In genomic region chr7:126263964-126264363, GRCm38 (mm10) we compare ENCODE assay signal across 24 mouse cellular contexts. TPM values are rescaled to one million over a fixed set of nuclear protein-coding genes. Genes with fewer than 3 reads are reported as not detected.
DNase-seq lines count a peak whose midpoint lies in the region; ATAC-seq lines count a peak whose summit lies in the region.
"Had no signal": no experiment of that assay in that cellular context is flagged by ENCODE, and none has a peak within 500 bp of the region (broad histone marks: within the 10 kb centered on the region; RNA-seq: fewer than 3 reads in every experiment).

No protein-coding gene starts in this region.

- 24% methylated on average over 7 of the region's 7 CpGs for WGBS in midbrain, embryonic 14.5 days
- WGBS in midbrain, embryonic 10.5 days = 29% methylated on average over 7 of the region's 7 CpGs
- 9% methylated on average over 7 of the region's 7 CpGs for WGBS in forebrain, embryonic 12.5 days
- 19% methylated on average over 7 of the region's 7 CpGs for WGBS in hindbrain, embryonic 14.5 days
- 24% methylated on average over 7 of the region's 7 CpGs for whole genome bisulfite sequencing in limb, embryonic 13.5 days

- H3K4me3 ChIP-seq in midbrain, embryonic 14.5 days (replicated peaks; ENCODE audit: low read depth, low read length) = no peak overlapping the region
- no peak overlapping the region for H3K4me3 ChIP-seq in midbrain, embryonic 10.5 days
- no peak overlapping the region for H3K4me3 ChIP-seq in forebrain, embryonic 12.5 days (replicated peaks)
- no peak overlapping the region for H3K4me3 ChIP-seq in hindbrain, embryonic 14.5 days (replicated peaks; ENCODE audit: low read length)
- no peak overlapping the region for H3K4me3 ChIP-seq in limb, embryonic 13.5 days
- H3K4me3 ChIP-seq: gastrocnemius, adult 2 months; heart, embryonic 15.5 days; intestine, embryonic 15.5 days; left cerebral cortex, adult 2 months had no signal

- H3K4me1 ChIP-seq in midbrain, embryonic 14.5 days (ENCODE audit: control insufficient read depth, insufficient read depth, low read length) = peaks cover 5% of the 10 kb centered on the region
- peaks cover 8% of the 10 kb centered on the region for H3K4me1 ChIP-seq in midbrain, embryonic 10.5 days
- H3K4me1 ChIP-seq in forebrain, embryonic 12.5 days = peaks cover 25% of the 10 kb centered on the region
- peaks cover 14% of the 10 kb centered on the region for H3K4me1 ChIP-seq in hindbrain, embryonic 14.5 days (replicated peaks; ENCODE audit: control insufficient read depth, insufficient read depth, low read length)
- peaks cover 13% of the 10 kb centered on the region for H3K4me1 ChIP-seq in limb, embryonic 13.5 days

- peak; percentile 37; the same call in 1 of the 2 replicates for ATAC-seq in midbrain, embryonic 14.5 days (ENCODE audit: low FRiP score, low TSS enrichment)
- peak; percentile 71; the same call in 1 of the 2 replicates for ATAC-seq in forebrain, embryonic 12.5 days (ENCODE audit: low FRiP score)
- ATAC-seq in hindbrain, embryonic 14.5 days (ENCODE audit: low FRiP score) = peak; percentile 49; the same call in 1 of the 2 replicates
- no peak for ATAC-seq in limb, embryonic 13.5 days (ENCODE audit: low FRiP score, low read depth)
- ATAC-seq: intestine, embryonic 15.5 days; liver, postnatal 0 days; lung, postnatal 0 days had no signal

- no peaks in the 10 kb centered on the region for H3K27me3 ChIP-seq in midbrain, embryonic 14.5 days (ENCODE audit: control insufficient read depth, insufficient read depth, low read length)
- H3K27me3 ChIP-seq in midbrain, embryonic 10.5 days (ENCODE audit: low read depth, poor library complexity, severe bottlenecking) = peaks cover 21% of the 10 kb centered on the region
- H3K27me3 ChIP-seq in forebrain, embryonic 12.5 days = peaks cover 45% of the 10 kb centered on the region
- no peaks in the 10 kb centered on the region; the same call in 1 of the 2 replicates for H3K27me3 ChIP-seq in hindbrain, embryonic 14.5 days (ENCODE audit: control insufficient read depth, insufficient read depth, low read length)
- H3K27me3 ChIP-seq in limb, embryonic 13.5 days = peaks cover 4% of the 10 kb centered on the region; the same call in 1 of the 2 replicates
- H3K27me3 ChIP-seq: intestine, embryonic 15.5 days had no signal

- DNase-seq in midbrain, embryonic 14.5 days = peak; percentile 48
- no peak for DNase-seq in midbrain, embryonic 10.5 days (ENCODE audit: low spot score)
- DNase-seq in hindbrain, embryonic 14.5 days (ENCODE audit: low spot score) = no peak
- no peak for DNase-seq in ovary, adult 18-20 months (ENCODE audit: low spot score)
- DNase-seq in heart, postnatal 25 days (ENCODE audit: low spot score) = no peak
- DNase-seq in thymus, postnatal 4 days = no peak
- DNase-seq: adrenal gland, postnatal 36 days; cerebellum, adult 11 months; cerebellum, adult 9-11 months; gastrocnemius, adult 2 months; heart, postnatal 4 days; kidney, postnatal 25 days; left cerebral cortex, postnatal 4 days; liver, postnatal 0 days; right cerebral cortex, adult 18-20 months; thymus, adult 18-20 months had no signal

- intact Hi-C loops in heart, postnatal 25 days (cut with DNase I) = loop anchor here (1.0 kb wide), 1 partner anchor 33 kb away; no protein-coding TSS in a partner anchor

- H3K27ac ChIP-seq in midbrain, embryonic 14.5 days (replicated peaks; ENCODE audit: low read depth, low read length) = no peak overlapping the region
- no peak overlapping the region for H3K27ac ChIP-seq in midbrain, embryonic 10.5 days (replicated peaks)
- peak overlapping the region; percentile 67 for H3K27ac ChIP-seq in forebrain, embryonic 12.5 days
- H3K27ac ChIP-seq in hindbrain, embryonic 14.5 days = no peak overlapping the region
- H3K27ac ChIP-seq in limb, embryonic 13.5 days = no peak overlapping the region
- H3K27ac ChIP-seq: gastrocnemius, adult 2 months; heart, embryonic 15.5 days; intestine, embryonic 15.5 days; left cerebral cortex, adult 2 months; macrophage had no signal

- H3K9ac ChIP-seq in midbrain, embryonic 14.5 days (replicated peaks; ENCODE audit: low read length) = no peak overlapping the region
- H3K9ac ChIP-seq in forebrain, embryonic 12.5 days = no peak overlapping the region
- no peak overlapping the region; the same call in 1 of the 2 replicates for H3K9ac ChIP-seq in hindbrain, embryonic 14.5 days
- H3K9ac ChIP-seq in limb, embryonic 13.5 days = peak overlapping the region; percentile 48; the same call in 1 of the 2 replicates
- H3K9ac ChIP-seq: heart, embryonic 15.5 days; intestine, embryonic 15.5 days; liver, postnatal 0 days had no signal

- no peaks in the 10 kb centered on the region for H3K9me3 ChIP-seq in midbrain, embryonic 14.5 days (ENCODE audit: control insufficient read depth, low read length)
- H3K9me3 ChIP-seq in midbrain, embryonic 10.5 days (replicated peaks) = no peaks in the 10 kb centered on the region
- H3K9me3 ChIP-seq in forebrain, embryonic 12.5 days = no peaks in the 10 kb centered on the region
- no peaks in the 10 kb centered on the region for H3K9me3 ChIP-seq in hindbrain, embryonic 14.5 days (ENCODE audit: control insufficient read depth, low read length)
- no peaks in the 10 kb centered on the region for H3K9me3 ChIP-seq in limb, embryonic 13.5 days
- H3K9me3 ChIP-seq: heart, embryonic 15.5 days; intestine, embryonic 15.5 days had no signal

- H3K36me3 ChIP-seq in midbrain, embryonic 14.5 days (ENCODE audit: control insufficient read depth, insufficient read depth, low read length) = no peaks in the 10 kb centered on the region
- H3K36me3 ChIP-seq in midbrain, embryonic 10.5 days = no peaks in the 10 kb centered on the region
- no peaks in the 10 kb centered on the region for H3K36me3 ChIP-seq in forebrain, embryonic 12.5 days (replicated peaks)
- no peaks in the 10 kb centered on the region for H3K36me3 ChIP-seq in hindbrain, embryonic 14.5 days (replicated peaks; ENCODE audit: control insufficient read depth, insufficient read depth)
- no peaks in the 10 kb centered on the region for H3K36me3 ChIP-seq in limb, embryonic 13.5 days
- H3K36me3 ChIP-seq: heart, embryonic 15.5 days; intestine, embryonic 15.5 days had no signal

- no peak overlapping the region for H3K4me2 ChIP-seq in midbrain, embryonic 14.5 days (ENCODE audit: low read length)
- peak overlapping the region; percentile 3; the same call in 1 of the 2 replicates for H3K4me2 ChIP-seq in forebrain, embryonic 12.5 days
- H3K4me2 ChIP-seq in hindbrain, embryonic 14.5 days (replicated peaks) = no peak overlapping the region
- no peak overlapping the region for H3K4me2 ChIP-seq in limb, embryonic 13.5 days (replicated peaks)
- H3K4me2 ChIP-seq: heart, embryonic 15.5 days; intestine, embryonic 15.5 days; liver, embryonic 11.5 days had no signal

RNA-seq across cellular contexts. Expression of gene Sbk1, which starts 8.5 kb away (rescaled TPM):
- 391 and 401 TPM in 2 replicates for polyA plus RNA-seq in midbrain, embryonic 14.5 days (2014; fragmentation: Nextera tagmentation; extraction: Ambion mirVana)
- polyA plus RNA-seq in midbrain, embryonic 10.5 days (2016; fragmentation: Nextera tagmentation; extraction: Ambion mirVana) = 91.5 and 129 TPM in 2 replicates
- 264 and 272 TPM in 2 replicates for polyA plus RNA-seq in forebrain, embryonic 12.5 days (2016; fragmentation: Nextera tagmentation; extraction: Ambion mirVana)
- polyA plus RNA-seq in hindbrain, embryonic 14.5 days (2014; fragmentation: Nextera tagmentation; extraction: Ambion mirVana) = 290 and 319 TPM in 2 replicates
- 56.7 and 58.2 TPM in 2 replicates for polyA plus RNA-seq in limb, embryonic 13.5 days (2015; fragmentation: Nextera tagmentation; extraction: Ambion mirVana)
- 10 to 100 TPM; 76.5 to 86.4 TPM for total RNA-seq in heart, postnatal 25 days (2021)
